Mouse (Mus musculus) heart, postnatal 0 days (tissue): Measurements from ENCODE around the gene Ctr9.

Experiments used
- CTCF ChIP-seq: IDR thresholded peaks from 2 replicates; pipeline ENCODE4 v1.5.1; 2016; ENCODE audit warnings: antibody characterized with exemption, control low read depth, low read depth
- EP300 ChIP-seq: IDR thresholded peaks from 2 replicates; pipeline ENCODE4 v1.6.1; 2016; ENCODE audit warnings: antibody characterized with exemption, low read depth

GRCm38 (mm10) chr7:111024912-111025311, 3.8 kb upstream of the Ctr9 start:
- TF ChIP-seq CTCF (no peak), EP300 (no peak)
